Mouse (Mus musculus): ENCODE results near the gene Scml4. TPM values are rescaled to one million over a fixed set of nuclear protein-coding genes. Genes with fewer than 3 reads are reported as not detected.

Scml4 gene
- polyA plus RNA-seq, 1 experiment from 2014 or later, result 0.66 TPM

DNA sequence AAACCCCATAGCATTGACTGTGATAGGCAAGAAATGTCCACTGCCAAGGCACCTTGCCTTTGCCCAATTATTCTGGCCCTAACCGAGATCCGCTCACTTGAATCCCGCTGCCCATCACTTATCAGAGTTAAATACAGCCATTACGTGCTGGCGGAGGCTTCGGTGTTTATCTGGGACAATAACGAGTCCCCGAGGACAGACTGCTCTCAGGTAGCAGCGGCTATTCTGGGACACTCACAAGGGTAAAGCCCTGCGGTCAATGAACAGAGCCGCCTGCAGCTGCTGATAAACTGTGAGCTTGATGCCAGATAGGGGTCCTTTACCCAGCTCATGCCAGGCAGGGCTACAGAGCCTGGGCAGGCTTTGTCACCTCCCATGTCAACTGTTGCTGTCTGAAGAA, 147.9 kb downstream of the Scml4 start:
- no peaks in the 10 kb centered on the region for H3K9me3 ChIP-seq (replicated peaks)
- peak overlapping the region; percentile 18; the same call in 1 of the 2 replicates for H3K4me2 ChIP-seq
- H3K9ac ChIP-seq, result no peak overlapping the region
- WGBS, result 40% methylated on average over 11 of the region's 11 CpGs
- H3K36me3 ChIP-seq, result no peaks in the 10 kb centered on the region
- H3K4me3 ChIP-seq, result no peak overlapping the region
- no peaks in the 10 kb centered on the region for H3K27me3 ChIP-seq
- H3K4me1 ChIP-seq (replicated peaks), result peaks cover 20% of the 10 kb centered on the region
- peak; percentile 79; the same call in 1 of the 2 replicates for ATAC-seq (replicated peaks; ENCODE audit: insufficient number of reproducible peaks, insufficient read depth, low FRiP score, low read depth)
- H3K27ac ChIP-seq, result peak overlapping the region; percentile 68

Other genes with a start within 250 kb of the Scml4 start
- 13.5 and 16.1 TPM in 2 replicates for gene Sec63, start 98.9 kb upstream of the Scml4 start, polyA plus RNA-seq (2015; fragmentation: Nextera tagmentation; extraction: Ambion mirVana)